Mouse (Mus musculus) liver, embryonic 11.5 days (tissue): ENCODE measurements around the gene Uqcr11. TPM values are rescaled to one million over a fixed set of nuclear protein-coding genes. Genes with fewer than 3 reads are reported as not detected.

Source experiments
- ATAC-seq: fragments of 200-750 bp; cut with Nextera tagmentation; replicated peaks from 2 replicates; pipeline ENCODE4 v1.8.0; 2017; ENCODE audit warnings: moderate number of reproducible peaks, mild to moderate bottlenecking, moderate TSS enrichment, moderate library complexity; ENCODE audit not compliant: low FRiP score
- DNase-seq: peaks from one replicate; pipeline ENCODE4 v3.0.0-alpha.2; 2017; ENCODE audit warnings: low spot score
- H3K27ac ChIP-seq: fragments of 300-500 bp; sonication (generic); 2 replicates; pipeline ENCODE4 v1.5.1; 2014; ENCODE audit warnings: mild to moderate bottlenecking, low read depth, low read length, control low read depth
- H3K27me3 ChIP-seq: fragments of 300-500 bp; sonication (generic); replicated peaks from 2 replicates; pipeline ENCODE4 v1.6.1; 2014; ENCODE audit warnings: low read length, mixed read lengths; ENCODE audit not compliant: control insufficient read depth, insufficient read depth
- H3K36me3 ChIP-seq: fragments of 300-500 bp; sonication (generic); 2 replicates; pipeline ENCODE4 v1.6.1; 2014; ENCODE audit warnings: mild to moderate bottlenecking, low read length, moderate library complexity, mixed read lengths; ENCODE audit not compliant: control insufficient read depth, insufficient read depth
- H3K4me1 ChIP-seq: fragments of 300-500 bp; sonication (generic); replicated peaks from 2 replicates; pipeline ENCODE4 v1.6.1; 2014; ENCODE audit warnings: low read length, mixed read lengths; ENCODE audit not compliant: control insufficient read depth, insufficient read depth
- H3K4me2 ChIP-seq: fragments of 300-500 bp; sonication (generic); 2 replicates; pipeline ENCODE4 v1.6.1; 2014; ENCODE audit warnings: mild to moderate bottlenecking, control low read depth, moderate library complexity
- H3K4me3 ChIP-seq: fragments of 300-500 bp; sonication (generic); 2 replicates; pipeline ENCODE4 v1.5.1; 2014; ENCODE audit warnings: low read depth, low read length, control low read depth
- H3K9ac ChIP-seq: fragments of 300-500 bp; sonication (generic); 2 replicates; pipeline ENCODE4 v1.6.1; 2014; ENCODE audit warnings: low read depth, low read length, control low read depth
- H3K9me3 ChIP-seq: fragments of 300-500 bp; sonication (generic); 2 replicates; pipeline ENCODE4 v1.6.1; 2016; ENCODE audit warnings: low read length, inconsistent platforms, mixed read lengths; ENCODE audit not compliant: control insufficient read depth
- WGBS: fragments of 180-500 bp; shearing (Covaris S2); extraction: QIAGEN DNeasy Blood & Tissue Kit; methylation state at CpG from one replicate; pipeline ENCODE4 v1.1.7; 2014; 5-methylcytosine and 5-hydroxymethylcytosine counted together
- polyA plus RNA-seq: library from polyadenylated mRNA; unstranded; fragments of >200 nt; fragmentation: Nextera tagmentation; extraction: Ambion mirVana; gene quantifications from 2 replicates; pipeline ENCODE4 v1.2.1, GENCODE M21; 2014

The Uqcr11 gene
- polyA plus RNA-seq, 1 experiment from 2014 or later, result 866 TPM

DNA sequence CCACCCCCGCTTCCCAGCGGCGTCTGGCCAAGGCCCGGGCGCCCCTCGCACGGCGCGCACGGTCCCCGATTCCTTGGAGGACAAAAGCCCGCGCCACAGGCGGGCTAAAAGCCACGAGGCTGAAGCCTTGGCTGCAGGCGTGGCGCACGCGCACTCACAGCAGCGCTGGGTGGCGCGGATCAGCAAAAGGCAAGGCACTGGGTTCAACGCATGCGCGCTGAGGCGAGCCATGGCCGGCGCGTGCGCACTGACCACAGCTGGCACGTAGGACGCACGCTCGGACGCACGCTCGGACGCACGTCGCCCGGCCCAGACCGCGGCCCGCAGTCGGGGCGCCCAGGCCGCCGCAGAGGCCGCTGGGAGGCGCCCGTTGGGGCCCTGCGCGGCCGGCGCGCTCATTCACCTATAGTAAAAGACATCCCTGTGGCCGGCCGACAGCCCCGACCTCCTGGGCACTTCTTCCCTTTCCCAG lies 7.9 kb downstream of the Uqcr11 start:
- no peaks in the 10 kb centered on the region for H3K9me3 ChIP-seq
- peak overlapping the region; percentile 99 for H3K27ac ChIP-seq
- H3K4me3 ChIP-seq, result peak overlapping the region; percentile 77
- H3K9ac ChIP-seq, result peak overlapping the region; percentile 81
- DNase-seq, result peak; percentile 98
- H3K4me1 ChIP-seq, result peaks cover 29% of the 10 kb centered on the region
- H3K4me2 ChIP-seq, result peak overlapping the region; percentile 97
- ATAC-seq, result peak; percentile 77
- peaks cover 35% of the 10 kb centered on the region for H3K36me3 ChIP-seq
- under 1% methylated on average over 59 of the region's 59 CpGs for WGBS
- no peaks in the 10 kb centered on the region for H3K27me3 ChIP-seq

DNA sequence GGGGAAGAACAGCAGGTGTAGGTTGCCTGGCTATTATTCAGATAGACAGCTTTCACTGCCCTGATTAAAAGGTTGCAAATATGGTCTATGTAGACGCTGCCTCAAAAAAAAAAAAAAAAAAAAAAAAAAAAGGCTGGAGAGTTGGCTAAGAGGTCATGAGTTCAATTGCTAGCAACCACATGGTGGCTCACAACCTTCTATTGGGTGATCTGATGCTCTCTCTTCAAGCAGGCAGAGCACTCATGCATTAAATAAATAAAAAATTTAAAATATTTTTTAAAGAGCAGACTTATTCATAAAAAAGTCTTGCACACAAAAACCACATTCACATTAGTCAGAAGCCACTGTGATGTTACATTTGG lies 8.5 kb downstream of the Uqcr11 start:
- Histone ChIP-seq H3K4me3 (peak overlapping the region; percentile 77), H3K27ac (peak overlapping the region; percentile 99), H3K9me3 (no peaks in the 10 kb centered on the region), H3K36me3 (peaks cover 35% of the 10 kb centered on the region), H3K9ac (peak overlapping the region; percentile 81), H3K27me3 (no peaks in the 10 kb centered on the region), H3K4me1 (peaks cover 29% of the 10 kb centered on the region), H3K4me2 (peak overlapping the region; percentile 97)
- ATAC-seq, result no peak
- 8% methylated on average over 1 of the region's 1 CpGs for WGBS
- no peak for DNase-seq

DNA sequence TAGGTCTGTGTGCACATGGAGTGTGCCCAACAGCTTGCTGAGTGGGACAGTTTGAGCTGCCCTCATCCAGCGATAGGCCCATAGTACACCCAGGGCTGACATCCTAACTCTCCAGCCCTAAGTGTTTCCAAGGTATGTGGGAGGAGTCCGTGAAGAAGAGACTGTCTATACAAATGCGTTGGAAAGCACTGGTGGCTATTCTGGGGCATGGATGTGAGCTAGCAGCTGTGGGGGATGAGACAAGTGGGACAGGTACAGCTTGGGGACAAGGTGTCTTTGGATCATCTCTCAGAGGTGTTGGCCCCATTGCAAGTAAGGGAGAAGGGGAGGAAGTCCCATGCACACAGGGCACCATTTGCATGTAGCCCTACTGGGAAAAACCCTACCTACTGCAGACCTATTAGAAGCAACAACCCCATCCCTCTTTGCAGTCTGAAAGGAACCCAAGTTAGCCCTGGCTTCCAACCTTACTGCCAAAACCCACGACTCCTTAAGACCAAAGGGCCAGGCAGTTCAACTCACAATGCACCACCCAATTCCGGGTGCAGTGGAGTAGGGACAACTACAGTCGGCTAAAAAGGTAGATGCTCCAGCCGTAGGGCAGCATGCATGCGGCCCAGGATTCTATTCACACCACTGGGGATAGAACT lies 9.0 kb downstream of the Uqcr11 start:
- peak overlapping the region; percentile 99 for H3K27ac ChIP-seq
- H3K27me3 ChIP-seq, result no peaks in the 10 kb centered on the region
- H3K4me1 ChIP-seq, result peaks cover 29% of the 10 kb centered on the region
- H3K9ac ChIP-seq, result peak overlapping the region; percentile 81
- H3K4me2 ChIP-seq, result peak overlapping the region; percentile 97
- H3K4me3 ChIP-seq, result peak overlapping the region; percentile 77
- peaks cover 35% of the 10 kb centered on the region for H3K36me3 ChIP-seq
- no peak for ATAC-seq
- DNase-seq, result no peak
- 52% methylated on average over 8 of the region's 8 CpGs for WGBS
- H3K9me3 ChIP-seq, result no peaks in the 10 kb centered on the region

DNA sequence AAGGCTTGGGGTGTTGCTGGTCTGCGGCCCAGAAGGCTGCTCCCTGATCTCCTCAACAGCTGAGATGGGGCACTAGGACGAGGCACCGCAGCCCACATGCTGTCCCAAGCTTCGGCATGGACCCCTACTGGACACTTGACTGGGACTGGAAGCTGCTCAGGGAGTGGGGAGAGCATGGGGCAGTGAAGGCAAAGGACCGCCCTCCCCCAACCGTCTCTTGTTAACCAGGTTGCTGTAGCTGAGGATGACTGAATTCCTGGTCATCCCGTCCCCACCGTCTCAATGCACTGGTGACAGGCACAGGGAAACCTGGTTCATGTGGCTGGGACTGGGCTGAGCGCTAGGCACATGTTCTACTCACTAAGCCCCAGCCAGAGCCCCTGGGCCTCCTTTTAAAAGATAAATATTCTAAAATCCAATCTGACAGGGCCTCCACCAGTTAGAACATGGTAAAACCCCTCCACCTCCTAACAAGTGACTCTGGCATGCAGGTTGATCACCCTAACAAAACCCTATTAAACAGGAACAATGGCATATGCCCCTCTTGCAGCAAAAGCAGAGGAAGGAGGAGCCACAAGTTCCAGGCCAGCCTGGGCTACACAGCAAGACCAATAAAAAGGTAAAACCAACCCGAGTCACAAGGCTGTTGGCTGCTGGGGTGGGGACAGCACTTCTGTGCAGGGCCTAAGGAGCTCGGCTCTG lies 9.7 kb downstream of the Uqcr11 start:
- no peaks in the 10 kb centered on the region for H3K9me3 ChIP-seq
- H3K4me1 ChIP-seq, result peaks cover 29% of the 10 kb centered on the region
- H3K4me3 ChIP-seq, result peak overlapping the region; percentile 77
- WGBS, result 88% methylated on average over 11 of the region's 11 CpGs
- H3K27me3 ChIP-seq, result no peaks in the 10 kb centered on the region
- DNase-seq, result no peak
- peak overlapping the region; percentile 81 for H3K9ac ChIP-seq
- H3K27ac ChIP-seq, result peak overlapping the region; percentile 99
- peak overlapping the region; percentile 97 for H3K4me2 ChIP-seq
- ATAC-seq, result no peak
- H3K36me3 ChIP-seq, result peaks cover 37% of the 10 kb centered on the region

DNA sequence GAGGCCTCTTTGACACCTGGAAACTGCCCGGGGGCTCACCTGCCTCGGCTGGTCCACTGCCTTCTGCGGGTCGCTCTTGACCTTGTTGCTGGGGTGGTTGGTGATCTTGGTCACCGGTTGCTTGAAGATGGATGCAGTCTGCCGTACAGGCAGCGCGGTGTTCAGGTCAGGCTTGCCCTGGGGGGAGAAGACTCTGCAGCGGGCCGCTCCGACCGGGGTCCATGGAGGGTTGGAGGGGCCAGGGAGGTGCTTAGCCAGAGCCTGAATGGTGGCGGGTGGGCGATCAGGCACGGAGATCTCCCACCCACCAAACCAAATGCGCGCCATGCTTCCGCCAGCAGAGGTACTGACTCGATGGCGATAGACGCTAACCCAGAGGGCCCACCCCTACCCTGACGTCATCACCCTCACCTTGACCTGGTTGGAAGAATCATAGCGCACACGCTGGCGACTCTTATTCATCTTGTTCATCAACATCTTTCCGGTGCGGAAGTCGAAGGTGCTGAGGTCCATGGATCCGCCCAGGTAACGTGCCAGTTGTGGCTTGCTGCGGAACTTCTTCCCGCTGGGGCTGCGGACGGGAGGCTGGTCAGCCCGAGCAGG lies 11.5 kb downstream of the Uqcr11 start:
- Histone ChIP-seq H3K36me3 (peaks cover 51% of the 10 kb centered on the region), H3K4me1 (peaks cover 18% of the 10 kb centered on the region)
- 93% methylated on average over 35 of the region's 35 CpGs for WGBS

DNA sequence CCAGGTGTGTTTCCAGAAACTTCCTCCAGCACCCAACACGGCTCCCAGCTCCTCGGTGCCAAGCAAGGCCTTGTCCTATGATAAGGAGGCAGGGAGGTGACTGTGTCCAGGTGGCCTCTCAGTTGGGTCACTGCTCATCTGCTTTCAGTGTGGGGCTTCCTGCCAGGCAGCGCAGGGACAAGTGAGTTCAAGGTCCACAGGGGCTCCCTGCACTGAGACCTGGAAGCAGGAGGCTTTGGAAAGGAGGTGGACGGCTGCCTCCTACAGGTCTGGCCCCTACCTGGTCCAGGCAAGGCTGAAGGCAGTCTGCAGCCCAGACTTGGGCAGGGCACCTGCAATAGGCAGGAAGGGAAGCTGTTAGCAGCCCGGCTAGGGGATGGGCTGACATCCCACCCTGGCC lies 13.9 kb downstream of the Uqcr11 start:
- ATAC-seq (no peak), DNase-seq (no peak)
- Histone ChIP-seq H3K9ac (no peak overlapping the region), H3K4me1 (peaks cover 22% of the 10 kb centered on the region), H3K9me3 (no peaks in the 10 kb centered on the region), H3K36me3 (peaks cover 51% of the 10 kb centered on the region), H3K4me3 (no peak overlapping the region), H3K4me2 (no peak overlapping the region), H3K27ac (no peak overlapping the region), H3K27me3 (no peaks in the 10 kb centered on the region)
- 92% methylated on average over 5 of the region's 5 CpGs for WGBS

More for the DNA sequence above, 11.5 kb downstream of the Uqcr11 start:
- H3K4me3 ChIP-seq, result no peak overlapping the region
- no peak for ATAC-seq
- H3K27ac ChIP-seq, result no peak overlapping the region
- H3K27me3 ChIP-seq, result no peaks in the 10 kb centered on the region
- no peak overlapping the region for H3K9ac ChIP-seq
- no peaks in the 10 kb centered on the region for H3K9me3 ChIP-seq
- no peak for DNase-seq
- H3K4me2 ChIP-seq, result no peak overlapping the region

DNA sequence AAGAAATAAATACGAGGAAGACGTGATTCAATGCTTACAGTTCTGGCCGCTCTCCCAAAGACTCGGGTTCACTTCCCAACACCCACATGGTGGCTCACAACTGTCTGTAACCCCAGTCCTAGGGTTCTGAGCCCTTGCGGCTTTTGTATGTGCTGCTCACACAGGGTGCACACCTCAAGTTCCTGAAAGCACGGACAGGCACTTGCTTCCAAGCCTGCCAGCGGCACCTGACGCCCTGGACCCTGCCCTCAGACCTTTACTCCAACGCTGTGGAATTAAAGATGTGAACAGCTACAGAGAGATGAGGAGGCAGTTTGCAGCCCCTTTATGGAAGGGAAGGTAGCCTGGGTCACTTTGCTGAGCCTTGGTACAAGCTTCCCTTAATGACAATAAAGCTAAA lies 15.9 kb downstream of the Uqcr11 start:
- Histone ChIP-seq H3K4me2 (no peak overlapping the region), H3K9me3 (no peaks in the 10 kb centered on the region), H3K36me3 (peaks cover 50% of the 10 kb centered on the region), H3K4me1 (peaks cover 23% of the 10 kb centered on the region), H3K4me3 (no peak overlapping the region), H3K9ac (no peak overlapping the region), H3K27me3 (no peaks in the 10 kb centered on the region), H3K27ac (no peak overlapping the region)
- WGBS, result 87% methylated on average over 9 of the region's 9 CpGs
- ATAC-seq (no peak), DNase-seq (no peak)

DNA sequence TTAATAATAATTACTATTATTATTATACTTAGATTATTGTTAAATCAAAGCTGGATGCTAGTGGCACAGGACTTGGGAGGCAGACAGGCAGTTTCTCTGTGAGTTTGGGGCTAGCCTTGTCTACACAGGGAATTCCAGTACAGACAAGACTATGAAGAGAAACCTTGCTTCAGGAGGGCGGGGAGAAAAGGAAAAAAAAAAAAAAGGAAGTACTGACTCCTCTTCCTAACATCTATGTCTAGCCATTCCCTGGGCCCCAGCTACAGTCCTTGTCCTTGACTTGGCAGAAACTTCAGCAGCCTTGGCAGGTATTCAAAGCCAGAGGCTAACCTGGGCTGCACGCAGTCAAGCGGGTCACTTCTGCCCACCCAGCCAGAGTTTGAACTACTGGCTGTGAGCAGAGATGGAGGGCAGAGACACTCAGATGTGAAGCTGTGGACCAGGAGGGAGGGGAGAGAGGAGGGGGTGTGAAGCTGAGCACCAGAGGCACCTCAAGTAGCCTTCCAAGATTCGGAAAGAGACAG lies 17.4 kb downstream of the Uqcr11 start:
- Histone ChIP-seq H3K4me1 (peaks cover 38% of the 10 kb centered on the region), H3K36me3 (peaks cover 36% of the 10 kb centered on the region), H3K4me3 (no peak overlapping the region), H3K9me3 (no peaks in the 10 kb centered on the region), H3K27me3 (no peaks in the 10 kb centered on the region), H3K4me2 (no peak overlapping the region), H3K9ac (no peak overlapping the region), H3K27ac (peak overlapping the region; percentile 23)
- DNase-seq (no peak), ATAC-seq (no peak)
- WGBS, result 67% methylated on average over 4 of the region's 4 CpGs
